Mouse (Mus musculus): ENCODE measurements around the gene Fpgt. TPM values are rescaled to one million over a fixed set of nuclear protein-coding genes. Genes with fewer than 3 reads are reported as not detected.

The Fpgt gene
- polyA plus RNA-seq, 1 experiment = 6.2 TPM

DNA sequence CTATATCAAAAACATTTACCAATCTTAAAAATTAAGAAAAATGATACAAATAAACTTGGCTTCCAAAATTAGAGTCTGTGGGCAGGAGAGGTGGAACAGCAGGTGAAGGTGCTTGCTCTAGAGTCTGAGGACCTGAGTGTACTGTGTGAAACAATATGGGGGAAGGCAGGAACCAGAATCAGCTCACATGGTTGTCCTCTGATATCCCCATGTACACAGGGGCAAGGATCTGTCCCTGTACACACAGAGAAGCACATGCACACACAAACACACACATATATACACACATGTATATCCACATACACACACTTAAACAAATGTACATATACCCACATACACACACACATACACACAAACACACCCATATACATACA, 33.8 kb downstream of the Fpgt start:
- no peak overlapping the region for H3K27ac ChIP-seq (ENCODE audit: insufficient read depth, low read length)
- H3K4me3 ChIP-seq (ENCODE audit: extremely low read depth, insufficient read depth, insufficient read length) = no peak overlapping the region
- H3K4me1 ChIP-seq (ENCODE audit: control insufficient read depth, insufficient read depth, insufficient read length) = no peaks in the 10 kb centered on the region
- TF ChIP-seq POLR2A (IDR thresholded peaks at IDR 0.05; ENCODE audit: low read depth, low read length) (no peak), CTCF (IDR thresholded peaks at IDR 0.05; ENCODE audit: extremely low read depth, insufficient read depth, insufficient read length, insufficient replicate concordance) (no peak)
- H3K27me3 ChIP-seq (ENCODE audit: control insufficient read depth, insufficient read depth, low read length) = no peaks in the 10 kb centered on the region
- no peaks in the 10 kb centered on the region for H3K36me3 ChIP-seq (ENCODE audit: control insufficient read depth, insufficient read depth, low read length)
- no peak for DNase-seq (ENCODE audit: low read depth in 1 of 2, low spot score in 2 of 2)

DNA sequence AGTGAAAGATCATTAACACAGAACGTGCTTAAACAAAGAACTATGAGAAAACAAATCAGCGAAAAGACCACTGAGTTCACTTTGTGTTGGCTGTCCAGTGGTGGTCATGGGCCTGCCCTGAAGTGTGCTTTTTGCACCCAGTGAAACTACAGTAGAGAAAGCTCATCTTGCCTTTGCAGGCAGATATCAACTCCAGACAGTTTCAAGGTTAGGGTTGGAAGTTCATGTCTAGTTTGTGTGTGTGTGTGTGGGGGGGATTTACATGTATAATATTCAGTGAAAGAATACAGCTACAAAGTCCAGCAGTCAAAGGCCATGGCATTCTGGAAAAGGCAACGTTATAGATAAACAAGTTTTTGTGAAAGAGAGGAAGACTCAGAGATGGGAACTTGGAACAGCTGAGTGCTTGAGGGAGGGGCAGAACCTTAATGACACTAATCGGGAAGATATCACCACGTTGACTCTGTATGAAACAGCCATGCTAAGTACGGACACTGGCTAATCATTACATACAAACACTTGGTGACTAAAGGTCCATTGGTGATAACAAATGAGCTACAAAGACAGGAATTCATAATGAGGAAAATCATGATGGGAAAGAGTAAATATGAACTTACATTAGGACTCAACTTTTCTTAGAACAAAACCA, 34.3 kb downstream of the Fpgt start:
- 82% methylated on average over 6 of the region's 6 CpGs for WGBS
- TF ChIP-seq CTCF (IDR thresholded peaks at IDR 0.05; ENCODE audit: extremely low read depth, insufficient read depth, insufficient read length, insufficient replicate concordance) = no peak
- no peak for TF ChIP-seq POLR2A (IDR thresholded peaks at IDR 0.05; ENCODE audit: low read depth, low read length)
- H3K36me3 ChIP-seq (ENCODE audit: control insufficient read depth, insufficient read depth, low read length) = no peaks in the 10 kb centered on the region
- no peak overlapping the region for H3K4me3 ChIP-seq (ENCODE audit: extremely low read depth, insufficient read depth, insufficient read length)
- H3K27ac ChIP-seq (ENCODE audit: insufficient read depth, low read length) = no peak overlapping the region
- no peaks in the 10 kb centered on the region for H3K27me3 ChIP-seq (ENCODE audit: control insufficient read depth, insufficient read depth, low read length)
- H3K4me1 ChIP-seq (ENCODE audit: control insufficient read depth, insufficient read depth, insufficient read length) = no peaks in the 10 kb centered on the region
- DNase-seq (ENCODE audit: low read depth in 1 of 2, low spot score in 2 of 2) = no peak

DNA sequence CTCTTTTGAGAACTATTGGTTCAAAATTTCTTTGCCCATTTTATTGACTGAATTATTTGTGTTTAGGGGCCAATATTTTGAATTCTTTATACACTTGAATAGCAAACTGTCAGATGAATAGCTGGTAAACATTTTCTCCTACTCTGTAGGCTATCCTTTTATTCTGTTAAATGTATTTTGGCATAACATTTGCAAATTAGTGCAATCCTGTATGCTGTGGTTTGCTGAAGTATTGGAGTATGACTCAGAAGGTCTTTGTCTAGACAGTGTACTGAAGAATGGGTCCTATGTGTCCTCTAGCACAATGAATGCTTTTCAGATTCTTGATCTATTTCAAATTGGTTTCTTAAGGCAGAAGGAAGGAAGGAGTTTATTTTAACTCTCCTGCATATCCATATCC, 35.6 kb downstream of the Fpgt start:
- DNase-seq (ENCODE audit: low read depth in 1 of 2, low spot score in 2 of 2) = no peak
- H3K27me3 ChIP-seq (ENCODE audit: control insufficient read depth, insufficient read depth, low read length) = no peaks in the 10 kb centered on the region
- no peak overlapping the region for H3K27ac ChIP-seq (ENCODE audit: insufficient read depth, low read length)
- TF ChIP-seq CTCF (IDR thresholded peaks at IDR 0.05; ENCODE audit: extremely low read depth, insufficient read depth, insufficient read length, insufficient replicate concordance) (no peak), POLR2A (IDR thresholded peaks at IDR 0.05; ENCODE audit: low read depth, low read length) (no peak)
- no peak overlapping the region for H3K4me3 ChIP-seq (ENCODE audit: extremely low read depth, insufficient read depth, insufficient read length)
- H3K4me1 ChIP-seq (ENCODE audit: control insufficient read depth, insufficient read depth, insufficient read length) = no peaks in the 10 kb centered on the region
- no peaks in the 10 kb centered on the region for H3K36me3 ChIP-seq (ENCODE audit: control insufficient read depth, insufficient read depth, low read length)

DNA sequence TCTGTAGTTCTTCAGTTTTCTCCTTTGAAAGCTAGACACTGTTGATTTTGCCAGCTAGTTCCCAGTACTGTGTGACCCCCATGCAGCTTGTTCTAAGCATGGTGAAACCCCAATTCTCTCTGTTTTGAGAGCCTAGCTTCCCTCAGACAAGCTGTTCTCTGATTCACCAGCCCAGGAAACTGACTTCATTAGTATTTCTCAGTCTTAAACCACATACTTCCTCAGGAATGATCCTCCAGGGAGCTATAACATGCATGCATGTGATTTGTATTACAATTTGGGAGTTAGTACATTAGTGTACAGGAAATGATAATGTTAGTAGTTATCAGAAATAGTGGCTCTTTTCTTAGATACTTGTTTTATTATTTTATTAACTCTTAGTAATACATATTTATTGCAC, 36.6 kb downstream of the Fpgt start:
- Histone ChIP-seq H3K4me3 (ENCODE audit: extremely low read depth, insufficient read depth, insufficient read length) (no peak overlapping the region), H3K36me3 (ENCODE audit: control insufficient read depth, insufficient read depth, low read length) (no peaks in the 10 kb centered on the region), H3K27ac (ENCODE audit: insufficient read depth, low read length) (no peak overlapping the region), H3K27me3 (ENCODE audit: control insufficient read depth, insufficient read depth, low read length) (no peaks in the 10 kb centered on the region), H3K4me1 (ENCODE audit: control insufficient read depth, insufficient read depth, insufficient read length) (no peaks in the 10 kb centered on the region)
- TF ChIP-seq POLR2A (IDR thresholded peaks at IDR 0.05; ENCODE audit: low read depth, low read length) (no peak), CTCF (IDR thresholded peaks at IDR 0.05; ENCODE audit: extremely low read depth, insufficient read depth, insufficient read length, insufficient replicate concordance) (no peak)
- DNase-seq (ENCODE audit: low read depth in 1 of 2, low spot score in 2 of 2) = no peak

DNA sequence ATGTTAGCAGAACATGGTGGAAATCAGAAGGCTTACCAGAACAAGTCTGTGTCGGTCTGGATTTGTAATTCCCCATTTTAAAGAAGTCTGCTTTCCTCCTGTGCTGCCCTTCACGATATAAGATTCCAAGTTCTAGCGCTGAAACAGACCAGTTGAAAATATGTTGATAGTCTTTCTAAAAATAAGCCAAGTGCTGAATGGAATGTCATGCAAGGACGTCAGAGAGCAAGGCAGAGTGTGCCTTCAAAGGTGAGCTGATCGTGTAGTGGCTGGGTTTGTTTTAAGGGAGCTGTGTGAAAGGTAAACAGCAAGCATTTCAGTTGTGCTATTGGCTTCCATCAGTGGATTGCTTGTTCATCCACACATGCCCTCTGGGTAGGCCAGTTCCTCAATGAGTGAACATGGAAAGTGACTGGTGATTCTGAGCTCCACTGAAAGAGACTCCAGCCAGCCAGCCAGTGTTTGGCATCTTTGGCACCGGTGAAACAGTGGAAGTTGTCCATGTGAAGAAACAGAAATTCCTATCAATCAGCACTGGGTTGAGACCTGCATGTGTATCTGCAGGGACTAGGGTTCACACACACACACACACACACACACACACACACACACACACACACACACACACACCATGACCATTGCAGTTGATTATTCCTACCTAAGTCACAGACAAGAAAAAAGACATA, 37.8 kb downstream of the Fpgt start, which contains the start of gene Tnni3k:
Gene Tnni3k, minus strand, starts transcription at position 177 of the 686 bp plus-strand sequence.
- TF ChIP-seq CTCF (IDR thresholded peaks at IDR 0.05; ENCODE audit: extremely low read depth, insufficient read depth, insufficient read length, insufficient replicate concordance) = no peak
- TF ChIP-seq POLR2A (IDR thresholded peaks at IDR 0.05; ENCODE audit: low read depth, low read length) = no peak
- H3K36me3 ChIP-seq (ENCODE audit: control insufficient read depth, insufficient read depth, low read length) = no peaks in the 10 kb centered on the region
- H3K27ac ChIP-seq (ENCODE audit: insufficient read depth, low read length) = no peak within 1 kb of the TSS
- DNase-seq (ENCODE audit: low read depth in 1 of 2, low spot score in 2 of 2) = no peak
- H3K27me3 ChIP-seq (ENCODE audit: control insufficient read depth, insufficient read depth, low read length) = no peaks in the 10 kb centered on the region
- H3K4me1 ChIP-seq (ENCODE audit: control insufficient read depth, insufficient read depth, insufficient read length) = no peaks in the 10 kb centered on the region
- H3K4me3 ChIP-seq (ENCODE audit: extremely low read depth, insufficient read depth, insufficient read length) = no peak within 1 kb of the TSS
- 76% methylated on average over 6 of the region's 6 CpGs for WGBS

DNA sequence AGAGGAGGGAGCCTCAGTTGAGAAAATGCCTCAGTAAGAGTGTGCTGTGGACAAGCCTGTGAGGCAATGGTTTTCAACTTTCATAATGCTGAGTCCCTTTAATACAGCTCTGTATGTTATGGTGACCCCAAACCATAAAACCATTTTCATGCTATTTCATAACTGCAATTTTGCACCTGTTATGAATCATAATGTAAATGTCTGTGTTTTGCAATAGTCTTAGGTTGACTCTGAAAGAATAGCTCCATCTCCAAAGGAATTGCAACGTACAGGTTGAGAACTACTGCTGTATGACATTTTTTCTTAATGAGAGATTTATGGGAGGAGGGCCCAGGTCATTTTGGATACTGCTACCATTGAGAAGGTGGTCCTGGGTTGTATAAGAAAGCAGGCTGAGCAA, 40.0 kb downstream of the Fpgt start:
- WGBS = 57% methylated on average over 1 of the region's 1 CpGs
- no peaks in the 10 kb centered on the region for H3K27me3 ChIP-seq (ENCODE audit: control insufficient read depth, insufficient read depth, low read length)
- no peak for TF ChIP-seq POLR2A (IDR thresholded peaks at IDR 0.05; ENCODE audit: low read depth, low read length)
- TF ChIP-seq CTCF (IDR thresholded peaks at IDR 0.05; ENCODE audit: extremely low read depth, insufficient read depth, insufficient read length, insufficient replicate concordance) = no peak
- no peak for DNase-seq (ENCODE audit: low read depth in 1 of 2, low spot score in 2 of 2)
- H3K4me1 ChIP-seq (ENCODE audit: control insufficient read depth, insufficient read depth, insufficient read length) = no peaks in the 10 kb centered on the region
- H3K4me3 ChIP-seq (ENCODE audit: extremely low read depth, insufficient read depth, insufficient read length) = no peak overlapping the region
- H3K36me3 ChIP-seq (ENCODE audit: control insufficient read depth, insufficient read depth, low read length) = no peaks in the 10 kb centered on the region
- H3K27ac ChIP-seq (ENCODE audit: insufficient read depth, low read length) = no peak overlapping the region

DNA sequence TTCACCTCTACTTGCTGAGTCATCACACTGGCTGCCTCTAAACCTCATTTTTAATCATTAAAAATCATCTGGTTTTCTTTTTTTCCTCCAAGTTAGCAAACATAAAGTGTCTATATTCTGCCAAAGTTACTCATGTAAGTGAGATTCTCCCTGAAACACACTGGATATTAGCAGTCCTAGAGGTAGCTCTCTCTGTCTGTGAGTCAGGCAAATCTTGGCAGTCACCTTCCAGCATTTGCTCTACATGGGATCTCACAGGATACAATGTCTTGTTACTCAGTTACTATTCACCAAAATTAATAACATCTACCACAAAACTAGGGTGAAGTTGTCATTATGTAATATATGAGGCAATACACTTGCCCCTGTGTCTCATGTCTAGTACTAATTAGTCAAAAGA, 41.2 kb downstream of the Fpgt start:
- Histone ChIP-seq H3K4me3 (ENCODE audit: extremely low read depth, insufficient read depth, insufficient read length) (no peak overlapping the region), H3K36me3 (ENCODE audit: control insufficient read depth, insufficient read depth, low read length) (no peaks in the 10 kb centered on the region), H3K27ac (ENCODE audit: insufficient read depth, low read length) (no peak overlapping the region), H3K27me3 (ENCODE audit: control insufficient read depth, insufficient read depth, low read length) (no peaks in the 10 kb centered on the region), H3K4me1 (ENCODE audit: control insufficient read depth, insufficient read depth, insufficient read length) (no peaks in the 10 kb centered on the region)
- TF ChIP-seq POLR2A (IDR thresholded peaks at IDR 0.05; ENCODE audit: low read depth, low read length) (no peak), CTCF (IDR thresholded peaks at IDR 0.05; ENCODE audit: extremely low read depth, insufficient read depth, insufficient read length, insufficient replicate concordance) (no peak)
- no peak for DNase-seq (ENCODE audit: low read depth in 1 of 2, low spot score in 2 of 2)

All from spleen, adult 2 months (tissue).